Mouse (Mus musculus): ENCODE measurements around the gene Baiap2.

The Baiap2 gene

DNA sequence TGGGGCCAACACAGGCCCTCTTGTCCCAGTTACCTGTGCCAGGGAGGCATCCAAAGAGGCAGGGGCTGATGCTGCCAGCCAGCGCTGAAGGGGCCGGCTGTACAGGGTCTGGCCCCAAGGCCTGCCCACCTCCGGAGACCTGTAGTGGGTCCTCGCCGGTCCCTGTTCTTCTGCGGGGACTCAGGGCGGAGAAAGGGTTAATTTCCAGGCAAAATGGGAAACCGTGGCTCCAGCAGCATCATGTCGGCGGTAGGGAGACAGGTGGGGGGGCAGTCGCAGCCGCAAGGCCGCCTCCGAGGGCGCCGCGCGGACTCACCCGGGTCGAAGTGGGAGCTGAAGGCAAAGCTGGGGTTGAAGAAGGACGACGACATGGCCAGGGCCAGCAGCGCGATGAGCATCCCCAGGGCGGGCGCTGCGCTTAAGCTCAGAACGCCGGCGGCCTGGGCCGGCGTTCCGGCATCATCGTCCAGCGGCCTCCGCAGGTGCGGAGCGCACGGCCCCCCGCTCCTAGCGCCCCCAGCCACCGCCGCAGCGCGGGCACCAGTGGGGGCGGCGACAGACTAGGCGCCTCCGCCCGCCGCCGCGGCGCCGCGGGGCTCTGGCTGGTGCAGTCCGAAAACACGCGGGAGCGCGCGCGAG is 104.1 kb downstream of the Baiap2 start, which contains the start of gene Aatk:
Gene Aatk, minus strand, starts transcription at position 615 of the 639 bp plus-strand sequence.
- no peak for DNase-seq

DNA sequence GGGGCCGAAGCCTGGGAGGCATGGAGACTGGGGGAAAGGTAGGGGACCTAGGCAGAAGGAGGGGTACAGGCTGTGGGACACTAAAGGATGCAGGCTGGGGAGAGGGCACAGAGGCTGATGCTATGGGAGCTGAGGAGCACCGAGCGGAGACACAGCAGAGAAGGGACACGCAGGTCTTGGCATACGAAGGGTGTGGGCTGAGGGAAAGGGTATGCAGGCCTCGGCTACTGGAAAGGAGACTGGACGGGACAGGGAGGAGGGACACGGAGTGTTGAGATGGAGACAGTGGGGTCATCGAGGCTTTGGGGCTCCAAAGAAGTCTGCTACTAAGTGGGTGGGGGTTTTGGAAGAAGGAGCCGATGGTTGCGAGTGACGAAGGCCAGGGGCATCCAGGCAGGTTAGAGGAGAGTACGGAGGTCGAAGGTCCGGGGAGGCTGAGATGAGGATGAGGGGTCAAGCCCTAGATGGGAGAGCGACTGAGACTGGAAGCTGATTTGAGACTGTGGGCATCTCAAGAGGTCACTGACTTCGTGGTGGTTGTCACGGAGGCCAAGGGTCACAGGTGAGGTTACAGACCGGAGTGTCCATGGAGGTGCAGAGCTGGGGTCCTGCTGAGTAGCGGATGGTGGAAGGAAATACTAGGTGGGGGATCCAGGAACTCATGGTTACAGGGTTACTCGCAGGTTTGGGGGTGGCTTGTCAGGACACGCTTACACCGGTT is 105.1 kb downstream of the Baiap2 start:
- no peak for DNase-seq

DNA sequence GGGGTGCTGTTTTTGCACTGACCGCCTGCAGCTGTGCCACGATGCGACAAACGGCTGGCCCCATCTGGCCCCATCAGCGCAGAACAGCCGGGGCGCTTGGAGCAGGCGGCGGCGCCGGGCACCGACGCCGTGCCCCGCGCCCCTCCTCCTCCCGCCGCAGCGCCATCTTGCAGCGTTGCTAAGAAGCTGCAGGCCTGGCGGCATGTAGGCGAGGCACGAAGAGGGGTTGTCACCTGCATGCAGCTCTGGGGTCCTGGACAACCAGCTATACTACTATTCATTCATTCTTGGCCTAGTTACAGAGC is 105.6 kb downstream of the Baiap2 start:
- peak; percentile 72 for DNase-seq

DNA sequence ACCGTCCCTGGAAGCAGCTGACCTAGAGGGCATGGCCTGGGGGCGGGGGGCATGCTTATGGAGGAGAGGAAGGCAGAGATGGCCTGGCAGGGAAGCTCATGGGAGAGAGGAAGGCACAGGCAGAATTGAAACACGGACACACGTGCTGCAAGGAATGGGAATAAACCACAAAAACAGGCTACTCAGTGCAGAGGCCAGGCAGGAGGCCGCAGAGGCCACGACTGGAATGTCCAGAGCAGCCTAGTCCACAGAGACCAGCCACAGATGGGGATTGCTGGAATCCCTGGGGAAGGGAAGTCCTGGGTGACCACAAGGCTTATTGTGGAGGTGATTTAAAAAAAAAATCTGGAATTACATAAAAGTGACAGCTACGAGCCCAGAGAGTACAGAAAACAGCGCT is 106.5 kb downstream of the Baiap2 start:
- DNase-seq = no peak

DNA sequence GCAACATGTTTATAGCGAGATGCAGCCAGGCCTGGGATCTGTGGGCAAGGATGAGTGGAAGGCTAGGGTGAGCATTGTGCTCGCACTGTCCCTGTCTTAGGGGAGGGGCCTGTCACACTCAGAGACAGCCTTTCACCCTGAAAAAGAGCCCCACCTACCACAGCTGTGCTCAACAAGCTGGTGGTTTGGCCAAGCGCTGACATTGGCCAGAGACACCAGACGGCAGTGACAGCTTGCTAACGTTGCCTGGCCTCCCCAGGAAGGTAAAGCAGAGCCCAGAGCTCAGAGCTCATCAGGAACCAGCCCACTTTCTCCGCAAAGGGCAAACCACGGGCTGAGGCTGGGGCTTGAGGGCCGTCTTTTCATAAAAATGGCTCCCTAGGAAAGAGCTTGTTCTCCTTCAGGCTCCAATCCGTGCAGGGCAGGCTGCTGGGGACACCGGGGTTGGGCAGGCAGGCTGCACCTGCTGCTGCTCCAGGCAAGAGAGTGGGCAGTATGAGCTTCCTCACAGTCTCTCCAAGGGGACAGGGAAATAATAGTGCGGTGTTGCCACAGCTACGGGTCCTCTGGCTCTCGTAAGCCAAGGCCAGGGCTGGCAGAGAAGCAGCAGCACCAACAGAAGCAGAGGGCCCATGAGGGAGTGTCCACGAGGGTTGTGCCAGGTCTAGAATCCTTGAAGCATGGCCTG is 108.7 kb downstream of the Baiap2 start:
- no peak for DNase-seq

DNA sequence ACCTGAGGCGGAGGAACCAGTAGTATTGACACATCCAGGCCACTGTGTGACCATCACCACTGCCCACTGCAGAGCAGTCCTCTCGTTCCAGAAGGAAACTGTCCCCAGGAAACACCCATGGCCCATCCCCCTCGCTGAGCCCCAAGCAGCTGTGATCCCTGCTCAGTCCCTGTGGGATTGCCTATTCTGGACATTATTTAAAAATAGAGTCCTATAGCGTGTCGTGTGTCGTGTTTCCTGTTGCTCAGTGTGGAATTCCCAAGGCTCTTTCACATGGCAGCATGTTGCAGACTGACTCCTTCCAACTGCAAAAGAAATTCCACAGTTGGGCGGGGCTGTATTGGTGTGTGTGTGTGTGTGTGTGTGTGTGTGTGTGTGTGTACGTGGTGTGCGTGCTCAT is 109.7 kb downstream of the Baiap2 start:
- no peak for DNase-seq

DNA sequence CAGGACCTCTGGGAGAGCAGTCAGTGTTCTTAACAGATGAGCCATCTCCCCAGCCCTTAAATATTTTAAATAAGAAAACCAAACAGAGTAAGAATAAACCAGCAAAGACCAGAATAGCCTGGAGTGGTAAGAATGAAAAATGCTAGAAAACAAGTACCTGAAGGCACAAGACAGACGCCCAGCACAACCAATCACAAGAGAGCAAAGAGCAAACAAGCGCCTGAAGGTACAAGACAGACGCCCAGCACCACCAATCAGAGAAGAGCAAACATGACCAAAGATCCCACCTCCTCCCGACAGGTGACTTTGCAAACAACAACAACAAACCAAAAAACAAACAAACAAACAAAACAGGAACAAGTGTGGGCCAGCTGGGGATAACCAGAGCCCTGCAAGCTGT is 111.3 kb downstream of the Baiap2 start:
- no peak for DNase-seq

DNA sequence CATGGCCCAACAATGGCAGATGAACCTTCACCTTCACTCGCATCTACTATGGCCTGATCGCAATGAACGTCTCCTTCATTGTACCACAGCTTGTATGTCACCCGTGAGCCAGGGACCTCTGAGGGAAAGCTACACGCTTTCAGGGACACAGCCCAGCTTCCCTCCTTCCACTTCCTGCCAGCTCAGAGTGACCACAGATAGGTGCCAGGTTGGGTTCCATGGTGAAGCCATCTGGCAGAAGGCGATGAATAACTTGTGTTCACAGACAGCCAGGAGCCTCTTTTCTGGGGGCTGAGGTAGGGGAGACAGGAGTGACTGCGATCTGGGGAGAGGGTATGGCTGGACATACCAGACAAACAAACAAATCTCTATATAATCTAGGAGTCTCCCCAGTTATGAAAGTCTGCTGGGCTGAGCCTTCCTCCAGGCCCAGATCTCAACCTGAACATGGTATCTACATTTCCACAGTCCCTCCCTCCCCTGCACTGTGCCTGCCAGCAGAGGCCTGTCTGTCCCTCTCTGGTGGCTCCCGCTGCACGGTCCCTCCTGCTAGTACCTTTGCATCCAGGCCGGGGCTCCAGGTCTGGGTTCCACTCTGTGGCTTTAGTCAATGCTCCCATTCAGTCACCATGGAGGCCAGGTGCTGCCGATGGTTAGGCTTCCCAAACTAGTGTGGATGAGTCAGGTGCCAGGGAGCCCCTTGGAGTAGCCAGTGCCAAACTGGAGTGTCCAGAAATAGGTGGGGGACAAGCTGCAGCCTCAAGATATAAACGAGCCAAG is 113.6 kb downstream of the Baiap2 start:
- DNase-seq = no peak

Measured in thymus, postnatal 4 days (tissue).